Comparison of ENCODE assay signal across 10 mouse cellular contexts in genomic region chr10:69719901-69720415, GRCm38 (mm10).
DNase-seq lines count a peak whose midpoint lies in the region; ATAC-seq lines count a peak whose summit lies in the region.
"Had no signal": no experiment of that assay in that cellular context is flagged by ENCODE, and none has a peak within 500 bp of the region (broad histone marks: within the 10 kb centered on the region; RNA-seq: fewer than 3 reads in every experiment).

No protein-coding gene starts in this region.

- no peaks in the 10 kb centered on the region for H3K9me3 ChIP-seq in forebrain, embryonic 12.5 days
- no peaks in the 10 kb centered on the region for H3K9me3 ChIP-seq in forebrain, embryonic 10.5 days
- H3K9me3 ChIP-seq in forebrain, embryonic 15.5 days, result no peaks in the 10 kb centered on the region

- peaks cover 34% of the 10 kb centered on the region for H3K4me1 ChIP-seq in forebrain, embryonic 12.5 days
- peaks cover 25% of the 10 kb centered on the region for H3K4me1 ChIP-seq in forebrain, embryonic 10.5 days
- peaks cover 41% of the 10 kb centered on the region for H3K4me1 ChIP-seq in forebrain, embryonic 15.5 days

- no peak overlapping the region for H3K4me3 ChIP-seq in forebrain, embryonic 12.5 days (replicated peaks)
- H3K4me3 ChIP-seq in forebrain, embryonic 10.5 days, result no peak overlapping the region
- H3K4me3 ChIP-seq in forebrain, embryonic 15.5 days, result no peak overlapping the region

- peak; percentile 40; the same call in 1 of the 2 replicates for ATAC-seq in forebrain, embryonic 12.5 days (ENCODE audit: low FRiP score)
- ATAC-seq in forebrain, embryonic 15.5 days (replicated peaks), result peak; percentile 45; the same call in 1 of the 2 replicates
- ATAC-seq: CD4-positive, CD25-positive, alpha-beta regulatory T cell, adult 4 months had no signal

- H3K36me3 ChIP-seq in forebrain, embryonic 12.5 days (replicated peaks), result no peaks in the 10 kb centered on the region
- no peaks in the 10 kb centered on the region for H3K36me3 ChIP-seq in forebrain, embryonic 10.5 days (replicated peaks)
- H3K36me3 ChIP-seq in forebrain, embryonic 15.5 days, result no peaks in the 10 kb centered on the region

- no peaks in the 10 kb centered on the region for H3K27me3 ChIP-seq in forebrain, embryonic 12.5 days
- H3K27me3 ChIP-seq in forebrain, embryonic 10.5 days (ENCODE audit: poor library complexity, severe bottlenecking), result no peaks in the 10 kb centered on the region
- no peaks in the 10 kb centered on the region for H3K27me3 ChIP-seq in forebrain, embryonic 15.5 days

- DNase-seq in forebrain, embryonic 10.5 days (ENCODE audit: extremely low spot score, low spot score), result no peak
- DNase-seq in MN1 (ENCODE audit: low spot score), result peak; percentile 72
- DNase-seq in kidney, postnatal 14 days, result peak; percentile 73
- no peak for DNase-seq in right cerebral cortex, adult 18-20 months
- DNase-seq in adrenal gland, postnatal 4 days (ENCODE audit: low spot score in 2 of 2), result no peak
- DNase-seq in gastrocnemius, adult 8-10 months (ENCODE audit: low spot score in 2 of 2), result no peak

- peak overlapping the region; percentile 25 for H3K4me2 ChIP-seq in forebrain, embryonic 12.5 days
- H3K4me2 ChIP-seq in forebrain, embryonic 15.5 days (replicated peaks), result peak overlapping the region; percentile 14; the same call in 1 of the 2 replicates

- H3K9ac ChIP-seq in forebrain, embryonic 12.5 days, result 0 out of 2 replicates have a peak overlapping the region, but pooled peaks have one; percentile 12
- H3K9ac ChIP-seq in forebrain, embryonic 15.5 days (replicated peaks), result no peak overlapping the region

- peak overlapping the region; percentile 68; the same call in 1 of the 2 replicates for H3K27ac ChIP-seq in forebrain, embryonic 12.5 days
- no peak overlapping the region for H3K27ac ChIP-seq in forebrain, embryonic 10.5 days
- peak overlapping the region; percentile 75 for H3K27ac ChIP-seq in forebrain, embryonic 15.5 days (replicated peaks)
- H3K27ac ChIP-seq: macrophage had no signal

- 24% methylated on average over 12 of the region's 12 CpGs for WGBS in forebrain, embryonic 12.5 days
- 62% methylated on average over 12 of the region's 12 CpGs for WGBS in forebrain, embryonic 10.5 days
- WGBS in forebrain, embryonic 15.5 days, result 17% methylated on average over 12 of the region's 12 CpGs

Comparison
In these comparisons a context has a peak if more than half of its experiments do, and no peak if none do; other contexts are left out.
1. DNase-seq: peak in MN1 (single experiment) and kidney, postnatal 14 days (single experiment); none in forebrain, embryonic 10.5 days (single experiment), right cerebral cortex, adult 18-20 months (single experiment), adrenal gland, postnatal 4 days (0 of 2) and gastrocnemius, adult 8-10 months (0 of 2).